9 mouse cellular contexts compared by ENCODE assay signal in genomic region chr1:88780262-88780661, GRCm38 (mm10).
"Had no signal": no experiment of that assay in that cellular context is flagged by ENCODE, and none has a peak within 500 bp of the region (broad histone marks: within the 10 kb centered on the region; RNA-seq: fewer than 3 reads in every experiment).

No protein-coding gene starts in this region.

- ATAC-seq: liver, postnatal 0 days; midbrain, embryonic 15.5 days had no signal

- DNase-seq: kidney, postnatal 14 days; liver; liver, embryonic 13.5 days; liver, postnatal 0 days; lung, postnatal 14 days; retina, postnatal 1 day; thymus, adult 18-20 months; thymus, postnatal 14 days had no signal
